Mouse (Mus musculus): Measurements from ENCODE around the gene Fbxo3. TPM values are rescaled to one million over a fixed set of nuclear protein-coding genes. Genes with fewer than 3 reads are reported as not detected.
A peak's percentile ranks its signal among the peaks of the same experiment; 100 is the strongest.
"Not testable (repeated sequence)": the region's sequence is repeated elsewhere in the genome, so short reads cannot be mapped to it uniquely, and the experiment has no call there.

Fbxo3 gene
- polyA plus RNA-seq, 1 experiment from 2014 or later = 53.8 TPM

GRCm38 (mm10) chr2:104007793-104008519, 19.6 kb upstream of the Fbxo3 start:
- Histone ChIP-seq H3K4me1 (no peaks in the 10 kb centered on the region), H3K4me3 (replicated peaks) (no peak overlapping the region), H3K9me3 (replicated peaks) (no peaks in the 10 kb centered on the region), H3K27me3 (no peaks in the 10 kb centered on the region), H3K4me2 (replicated peaks) (no peak overlapping the region), H3K27ac (replicated peaks) (no peak overlapping the region), H3K9ac (no peak overlapping the region), H3K36me3 (no peaks in the 10 kb centered on the region)
- no peak for ATAC-seq (ENCODE audit: insufficient number of reproducible peaks, low FRiP score, low TSS enrichment, low read depth)
- WGBS = 75% methylated on average over 7 of the region's 7 CpGs

GRCm38 (mm10) chr2:104008853-104009252, 18.7 kb upstream of the Fbxo3 start:
- not testable (repeated sequence) for ATAC-seq (ENCODE audit: insufficient number of reproducible peaks, low FRiP score, low TSS enrichment, low read depth); H3K4me3 ChIP-seq (replicated peaks); H3K9ac ChIP-seq; H3K4me2 ChIP-seq (replicated peaks); H3K4me1 ChIP-seq; H3K36me3 ChIP-seq; H3K9me3 ChIP-seq (replicated peaks); H3K27ac ChIP-seq (replicated peaks); H3K27me3 ChIP-seq
- 93% methylated on average over 3 of the region's 3 CpGs for WGBS

DNA sequence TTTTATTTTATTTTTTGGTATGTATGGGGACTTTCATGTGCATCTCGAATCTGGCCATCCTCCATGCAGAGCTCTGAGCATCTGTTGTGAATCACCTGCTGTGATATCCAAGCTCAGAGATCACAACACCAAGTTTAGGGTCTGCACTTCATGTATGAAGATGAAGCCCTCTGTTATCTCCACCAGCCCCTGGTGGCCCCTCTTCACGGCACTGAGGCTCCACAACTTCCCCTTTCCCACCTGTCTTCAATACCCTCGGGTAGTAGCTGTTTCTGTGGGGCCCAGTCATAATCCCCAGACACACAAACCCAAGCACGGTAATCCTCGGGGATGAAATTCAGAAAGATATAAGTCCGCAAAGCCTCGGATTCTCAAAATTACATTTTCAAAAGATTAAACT, 4.4 kb upstream of the Fbxo3 start:
- no peak for ATAC-seq (ENCODE audit: insufficient number of reproducible peaks, low FRiP score, low TSS enrichment, low read depth)
- H3K27ac ChIP-seq (replicated peaks) = no peak overlapping the region
- no peaks in the 10 kb centered on the region for H3K9me3 ChIP-seq (replicated peaks)
- H3K4me3 ChIP-seq (replicated peaks) = no peak overlapping the region
- no peaks in the 10 kb centered on the region for H3K27me3 ChIP-seq
- no peak overlapping the region for H3K4me2 ChIP-seq (replicated peaks)
- H3K9ac ChIP-seq = no peak overlapping the region
- H3K36me3 ChIP-seq = no peaks in the 10 kb centered on the region
- 66% methylated on average over 7 of the region's 7 CpGs for WGBS
- H3K4me1 ChIP-seq = peaks cover 4% of the 10 kb centered on the region; the same call in 1 of the 2 replicates

GRCm38 (mm10) chr2:104024656-104025055, 2.9 kb upstream of the Fbxo3 start:
- Histone ChIP-seq H3K4me2 (replicated peaks) (no peak overlapping the region), H3K36me3 (no peaks in the 10 kb centered on the region), H3K4me3 (replicated peaks) (no peak overlapping the region), H3K9me3 (replicated peaks) (no peaks in the 10 kb centered on the region), H3K9ac (no peak overlapping the region), H3K4me1 (peaks cover 16% of the 10 kb centered on the region), H3K27me3 (no peaks in the 10 kb centered on the region), H3K27ac (replicated peaks) (no peak overlapping the region)
- ATAC-seq (ENCODE audit: insufficient number of reproducible peaks, low FRiP score, low TSS enrichment, low read depth) = no peak
- 90% methylated on average over 4 of the region's 4 CpGs for WGBS

DNA sequence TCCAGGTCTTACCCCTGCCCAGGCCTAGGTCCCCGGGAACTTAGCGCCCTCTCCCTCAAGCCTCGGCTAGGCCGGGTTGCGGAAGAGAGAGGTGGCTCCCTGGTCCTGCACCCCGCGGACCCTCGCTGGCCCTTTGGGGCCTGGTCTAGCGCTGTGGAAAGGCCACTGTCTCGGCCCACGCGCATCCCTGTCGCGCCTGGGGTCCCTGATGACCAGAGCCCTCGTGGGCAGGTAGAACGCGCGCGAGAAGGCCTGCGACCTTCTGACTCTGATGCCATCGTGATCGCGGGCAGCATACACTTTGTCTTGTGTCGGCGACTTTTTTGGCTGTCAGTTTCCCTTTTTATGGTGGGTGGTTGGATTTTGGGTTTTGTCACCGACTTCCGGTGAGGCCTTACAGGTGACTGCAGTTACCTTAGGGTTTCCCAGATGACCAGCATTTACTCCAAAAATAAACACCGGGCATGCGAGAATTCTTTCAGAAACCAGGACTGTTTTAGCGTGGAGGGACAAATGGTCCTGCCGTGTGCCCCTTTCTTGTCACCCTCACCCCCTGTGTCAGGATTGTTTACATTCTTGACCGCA, 710 bp downstream of the Fbxo3 start, which contains the start of gene 4931422A03Rik:
TSS of gene 4931422A03Rik (minus strand) at position 223 of the 585 bp plus-strand sequence.
- Histone ChIP-seq H3K36me3 (no peaks in the 10 kb centered on the region), H3K27me3 (no peaks in the 10 kb centered on the region), H3K4me3 (replicated peaks) (peak within 1 kb of the TSS; percentile 94), H3K27ac (replicated peaks) (peak within 1 kb of the TSS; percentile 53), H3K4me1 (peaks cover 19% of the 10 kb centered on the region), H3K4me2 (replicated peaks) (peak within 1 kb of the TSS; percentile 70), H3K9ac (peak within 1 kb of the TSS; percentile 93), H3K9me3 (replicated peaks) (no peaks in the 10 kb centered on the region)
- under 1% methylated on average over 32 of the region's 32 CpGs for WGBS
- ATAC-seq (ENCODE audit: insufficient number of reproducible peaks, low FRiP score, low TSS enrichment, low read depth) = peak; percentile 63; the same call in 1 of the 2 replicates

DNA sequence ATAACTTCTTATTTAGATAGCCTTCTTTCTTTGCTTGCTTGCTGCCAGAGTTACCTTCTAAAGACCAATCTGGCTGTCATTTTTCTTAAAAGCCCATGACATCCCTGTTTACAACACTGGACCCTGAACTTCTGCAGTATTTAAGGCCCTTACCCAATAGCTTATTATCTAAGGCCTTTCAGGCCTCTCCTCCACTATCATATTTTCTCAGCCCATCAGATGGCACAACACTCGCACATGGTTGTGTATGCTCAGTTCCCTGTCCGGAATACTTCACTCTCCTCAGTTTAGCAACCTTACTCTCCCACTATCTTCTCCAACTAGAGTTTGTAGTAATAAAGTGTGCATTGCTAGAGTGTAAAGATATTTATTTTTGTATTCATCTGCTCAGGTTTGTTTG, 1.6 kb downstream of the Fbxo3 start:
- peaks cover 1% of the 10 kb centered on the region for H3K36me3 ChIP-seq
- H3K27ac ChIP-seq (replicated peaks) = no peak overlapping the region
- no peak for ATAC-seq (ENCODE audit: insufficient number of reproducible peaks, low FRiP score, low TSS enrichment, low read depth)
- H3K9me3 ChIP-seq (replicated peaks) = no peaks in the 10 kb centered on the region
- H3K9ac ChIP-seq = 0 out of 2 replicates have a peak overlapping the region, but pooled peaks have one; percentile 93
- peaks cover 19% of the 10 kb centered on the region for H3K4me1 ChIP-seq
- H3K4me3 ChIP-seq (replicated peaks) = peak overlapping the region; percentile 94
- H3K4me2 ChIP-seq (replicated peaks) = peak overlapping the region; percentile 70
- H3K27me3 ChIP-seq = no peaks in the 10 kb centered on the region
- WGBS = 65% methylated on average over 2 of the region's 2 CpGs

DNA sequence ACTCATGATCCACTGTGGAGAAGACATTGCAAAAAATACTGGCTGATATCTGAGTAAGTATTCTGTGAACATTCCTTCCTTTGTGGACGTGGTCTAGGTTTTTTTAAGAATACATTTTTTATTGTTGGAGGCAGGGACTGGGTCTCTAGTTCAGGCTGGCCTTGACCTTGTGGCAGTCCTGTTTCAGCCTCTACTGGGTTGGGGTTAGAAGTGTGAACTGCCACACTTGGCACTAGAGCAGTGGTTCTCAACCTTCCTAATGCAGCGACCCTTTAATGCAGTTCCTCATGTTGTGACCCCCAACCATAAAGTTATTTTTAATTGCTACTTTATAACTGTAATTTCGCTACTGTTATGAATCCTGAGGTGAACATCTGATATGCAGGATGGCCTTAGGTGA, 2.9 kb downstream of the Fbxo3 start:
- ATAC-seq (ENCODE audit: insufficient number of reproducible peaks, low FRiP score, low TSS enrichment, low read depth) = no peak
- Histone ChIP-seq H3K27me3 (no peaks in the 10 kb centered on the region), H3K4me2 (replicated peaks) (no peak overlapping the region), H3K36me3 (peaks cover 8% of the 10 kb centered on the region), H3K4me3 (replicated peaks) (no peak overlapping the region), H3K4me1 (peaks cover 19% of the 10 kb centered on the region), H3K9me3 (replicated peaks) (no peaks in the 10 kb centered on the region), H3K9ac (no peak overlapping the region), H3K27ac (replicated peaks) (no peak overlapping the region)
- WGBS = 82% methylated on average over 3 of the region's 3 CpGs

- 88% methylated on average over 3 of the region's 3 CpGs for WGBS
Measured at GRCm38 (mm10) chr2:104032056-104032455, 4.5 kb downstream of the Fbxo3 start.

DNA sequence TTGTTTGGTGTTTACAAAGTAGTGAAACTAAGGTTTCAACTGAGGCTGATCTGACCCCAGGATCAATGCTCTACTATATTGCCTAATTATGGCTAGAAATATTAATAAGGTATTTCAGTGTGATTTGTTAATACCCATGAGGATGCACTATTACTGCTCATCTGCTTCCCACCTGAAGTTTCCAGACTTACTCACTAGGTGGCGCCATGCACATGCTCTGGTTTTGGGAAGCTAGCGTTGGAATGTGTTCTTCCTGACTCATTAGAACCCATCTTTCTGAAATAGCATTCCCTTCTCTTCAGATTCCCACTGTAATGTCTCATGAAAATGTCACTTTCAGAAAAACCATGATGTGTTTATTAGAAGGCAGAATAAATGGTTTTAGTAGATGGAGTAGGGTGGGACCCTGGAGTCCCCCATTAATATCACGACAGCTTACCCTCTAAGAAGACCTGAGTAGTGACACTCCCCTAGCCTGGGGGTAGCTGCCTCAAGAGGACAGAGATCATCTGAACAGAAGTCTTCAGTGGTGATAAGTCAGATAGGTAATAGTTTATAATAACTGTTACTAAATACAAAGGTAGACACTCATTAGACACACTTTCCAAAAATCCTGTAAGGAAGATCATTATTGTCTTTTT, 7.4 kb downstream of the Fbxo3 start:
- Histone ChIP-seq H3K27ac (replicated peaks) (no peak overlapping the region), H3K4me1 (0 out of 2 replicates have a peak, but pooled peaks cover under 1% of the 10 kb centered on the region), H3K36me3 (peaks cover 31% of the 10 kb centered on the region), H3K9me3 (replicated peaks) (no peaks in the 10 kb centered on the region), H3K9ac (no peak overlapping the region), H3K4me3 (replicated peaks) (no peak overlapping the region), H3K4me2 (replicated peaks) (no peak overlapping the region), H3K27me3 (no peaks in the 10 kb centered on the region)
- no peak for ATAC-seq (ENCODE audit: insufficient number of reproducible peaks, low FRiP score, low TSS enrichment, low read depth)
- 28% methylated on average over 3 of the region's 3 CpGs for WGBS

More at GRCm38 (mm10) chr2:104032056-104032455, 4.5 kb downstream of the Fbxo3 start:
- Histone ChIP-seq H3K4me3 (replicated peaks) (no peak overlapping the region), H3K27ac (replicated peaks) (no peak overlapping the region), H3K9me3 (replicated peaks) (no peaks in the 10 kb centered on the region), H3K9ac (no peak overlapping the region), H3K4me2 (replicated peaks) (no peak overlapping the region), H3K27me3 (no peaks in the 10 kb centered on the region), H3K36me3 (peaks cover 21% of the 10 kb centered on the region), H3K4me1 (peaks cover 19% of the 10 kb centered on the region)
- ATAC-seq (ENCODE audit: insufficient number of reproducible peaks, low FRiP score, low TSS enrichment, low read depth) = no peak

- Histone ChIP-seq H3K27ac (replicated peaks) (no peak overlapping the region), H3K4me1 (no peaks in the 10 kb centered on the region), H3K9ac (no peak overlapping the region), H3K27me3 (no peaks in the 10 kb centered on the region), H3K4me2 (replicated peaks) (no peak overlapping the region), H3K9me3 (replicated peaks) (no peaks in the 10 kb centered on the region), H3K36me3 (peaks cover 37% of the 10 kb centered on the region), H3K4me3 (replicated peaks) (no peak overlapping the region)
- 83% methylated on average over 6 of the region's 6 CpGs for WGBS
- ATAC-seq (ENCODE audit: insufficient number of reproducible peaks, low FRiP score, low TSS enrichment, low read depth) = no peak
Measured at GRCm38 (mm10) chr2:104035595-104035994, 8.1 kb downstream of the Fbxo3 start.

DNA sequence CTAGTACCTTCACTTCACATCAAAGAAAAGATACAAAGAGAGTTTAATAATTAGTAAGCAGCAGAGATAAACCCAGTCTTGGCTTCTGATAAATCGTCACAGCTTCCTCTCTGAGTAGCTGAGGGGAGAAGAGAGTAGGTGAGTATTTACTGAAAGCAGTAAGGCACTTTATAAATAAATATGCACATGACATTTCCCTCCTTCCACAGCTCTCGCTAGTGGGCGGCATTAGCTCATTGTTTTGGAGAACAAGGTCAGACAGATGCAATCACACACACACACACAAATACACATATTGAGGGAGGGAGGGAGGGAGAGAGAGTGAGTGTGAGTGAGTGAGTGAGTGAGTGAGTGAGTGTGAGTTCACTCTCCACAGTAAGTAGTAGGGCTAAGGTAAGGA, 8.8 kb downstream of the Fbxo3 start:
- 85% methylated on average over 3 of the region's 3 CpGs for WGBS
- no peaks in the 10 kb centered on the region for H3K4me1 ChIP-seq
- peaks cover 40% of the 10 kb centered on the region for H3K36me3 ChIP-seq
- ATAC-seq (ENCODE audit: insufficient number of reproducible peaks, low FRiP score, low TSS enrichment, low read depth) = no peak
- no peak overlapping the region for H3K4me2 ChIP-seq (replicated peaks)
- H3K9me3 ChIP-seq (replicated peaks) = no peaks in the 10 kb centered on the region
- H3K27ac ChIP-seq (replicated peaks) = no peak overlapping the region
- no peaks in the 10 kb centered on the region for H3K27me3 ChIP-seq
- H3K4me3 ChIP-seq (replicated peaks) = no peak overlapping the region
- no peak overlapping the region for H3K9ac ChIP-seq

All from embryonic facial prominence, embryonic 15.5 days (tissue).